Mouse (Mus musculus): ENCODE data around the gene Pik3r3. TPM values are rescaled to one million over a fixed set of nuclear protein-coding genes. Genes with fewer than 3 reads are reported as not detected.
A peak's percentile ranks its signal among the peaks of the same experiment; 100 is the strongest.

The Pik3r3 gene
- polyA plus RNA-seq, 1 experiment, result 34.6 TPM

- TF ChIP-seq CTCF (IDR thresholded peaks at IDR 0.05; ENCODE audit: extremely low read depth, insufficient read depth, low read length), result no peak
- Histone ChIP-seq H3K4me3 (ENCODE audit: insufficient read depth, low read length) (peak overlapping the region; percentile 3; the same call in 1 of the 2 replicates), H3K4me1 (ENCODE audit: control insufficient read depth, insufficient read depth, low read length) (no peaks in the 10 kb centered on the region), H3K27ac (ENCODE audit: insufficient read depth, low read length) (peak overlapping the region; percentile 58; the same call in 1 of the 2 replicates)
Observed at GRCm38 (mm10) chr4:116182745-116183144, 38.7 kb upstream of the Pik3r3 start.

- Histone ChIP-seq H3K4me1 (ENCODE audit: control insufficient read depth, insufficient read depth, low read length) (no peaks in the 10 kb centered on the region), H3K4me3 (ENCODE audit: insufficient read depth, low read length) (no peak overlapping the region), H3K27ac (ENCODE audit: insufficient read depth, low read length) (no peak overlapping the region)
- TF ChIP-seq POLR2A (IDR thresholded peaks at IDR 0.05; ENCODE audit: extremely low read depth, insufficient read depth, low read length), result no peak
- no peak for TF ChIP-seq CTCF (IDR thresholded peaks at IDR 0.05; ENCODE audit: extremely low read depth, insufficient read depth, low read length)
Observed at GRCm38 (mm10) chr4:116185083-116185482, 36.3 kb upstream of the Pik3r3 start.

- Histone ChIP-seq H3K4me3 (ENCODE audit: insufficient read depth, low read length) (no peak overlapping the region), H3K4me1 (ENCODE audit: control insufficient read depth, insufficient read depth, low read length) (no peaks in the 10 kb centered on the region), H3K27ac (ENCODE audit: insufficient read depth, low read length) (no peak overlapping the region)
- TF ChIP-seq CTCF (IDR thresholded peaks at IDR 0.05; ENCODE audit: extremely low read depth, insufficient read depth, low read length) (no peak), POLR2A (IDR thresholded peaks at IDR 0.05; ENCODE audit: extremely low read depth, insufficient read depth, low read length) (no peak)
Observed at GRCm38 (mm10) chr4:116192286-116192835, 29.1 kb upstream of the Pik3r3 start.

- Histone ChIP-seq H3K4me3 (ENCODE audit: insufficient read depth, low read length) (no peak overlapping the region), H3K4me1 (ENCODE audit: control insufficient read depth, insufficient read depth, low read length) (no peaks in the 10 kb centered on the region), H3K27ac (ENCODE audit: insufficient read depth, low read length) (peak overlapping the region; percentile 35; the same call in 1 of the 2 replicates)
- TF ChIP-seq POLR2A (IDR thresholded peaks at IDR 0.05; ENCODE audit: extremely low read depth, insufficient read depth, low read length) (no peak), CTCF (IDR thresholded peaks at IDR 0.05; ENCODE audit: extremely low read depth, insufficient read depth, low read length) (no peak)
Observed at GRCm38 (mm10) chr4:116193583-116194383, 27.6 kb upstream of the Pik3r3 start.

GRCm38 (mm10) chr4:116198422-116198821 lies 23.0 kb upstream of the Pik3r3 start:
- Histone ChIP-seq H3K27ac (ENCODE audit: insufficient read depth, low read length) (no peak overlapping the region), H3K4me1 (ENCODE audit: control insufficient read depth, insufficient read depth, low read length) (no peaks in the 10 kb centered on the region), H3K4me3 (ENCODE audit: insufficient read depth, low read length) (no peak overlapping the region)
- TF ChIP-seq CTCF (IDR thresholded peaks at IDR 0.05; ENCODE audit: extremely low read depth, insufficient read depth, low read length) (no peak), POLR2A (IDR thresholded peaks at IDR 0.05; ENCODE audit: extremely low read depth, insufficient read depth, low read length) (no peak)

- Histone ChIP-seq H3K27ac (ENCODE audit: insufficient read depth, low read length) (no peak overlapping the region), H3K4me1 (ENCODE audit: control insufficient read depth, insufficient read depth, low read length) (no peaks in the 10 kb centered on the region), H3K4me3 (ENCODE audit: insufficient read depth, low read length) (no peak overlapping the region)
- TF ChIP-seq CTCF (IDR thresholded peaks at IDR 0.05; ENCODE audit: extremely low read depth, insufficient read depth, low read length) (no peak), POLR2A (IDR thresholded peaks at IDR 0.05; ENCODE audit: extremely low read depth, insufficient read depth, low read length) (no peak)
Observed at GRCm38 (mm10) chr4:116204422-116204821, 17.0 kb upstream of the Pik3r3 start.

- no peak for TF ChIP-seq CTCF (IDR thresholded peaks at IDR 0.05; ENCODE audit: extremely low read depth, insufficient read depth, low read length)
- no peak for TF ChIP-seq POLR2A (IDR thresholded peaks at IDR 0.05; ENCODE audit: extremely low read depth, insufficient read depth, low read length)
- Histone ChIP-seq H3K4me3 (ENCODE audit: insufficient read depth, low read length) (no peak overlapping the region), H3K27ac (ENCODE audit: insufficient read depth, low read length) (no peak overlapping the region), H3K4me1 (ENCODE audit: control insufficient read depth, insufficient read depth, low read length) (no peaks in the 10 kb centered on the region)
Observed at GRCm38 (mm10) chr4:116206531-116206930, 14.9 kb upstream of the Pik3r3 start.

- no peaks in the 10 kb centered on the region for H3K4me1 ChIP-seq (ENCODE audit: control insufficient read depth, insufficient read depth, low read length)
- H3K27ac ChIP-seq (ENCODE audit: insufficient read depth, low read length), result no peak overlapping the region
- TF ChIP-seq CTCF (IDR thresholded peaks at IDR 0.05; ENCODE audit: extremely low read depth, insufficient read depth, low read length), result no peak
- no peak for TF ChIP-seq POLR2A (IDR thresholded peaks at IDR 0.05; ENCODE audit: extremely low read depth, insufficient read depth, low read length)
- H3K4me3 ChIP-seq (ENCODE audit: insufficient read depth, low read length), result no peak overlapping the region
Observed at GRCm38 (mm10) chr4:116208891-116209290, 12.5 kb upstream of the Pik3r3 start.

GRCm38 (mm10) chr4:116215895-116216605 lies 5.4 kb upstream of the Pik3r3 start:
- no peaks in the 10 kb centered on the region; the same call in 1 of the 2 replicates for H3K4me1 ChIP-seq (ENCODE audit: control insufficient read depth, insufficient read depth, low read length)
- no peak overlapping the region for H3K4me3 ChIP-seq (ENCODE audit: insufficient read depth, low read length)
- TF ChIP-seq POLR2A (IDR thresholded peaks at IDR 0.05; ENCODE audit: extremely low read depth, insufficient read depth, low read length), result no peak
- no peak overlapping the region for H3K27ac ChIP-seq (ENCODE audit: insufficient read depth, low read length)

Measured in cortical plate, adult 2 months (tissue).